Mouse (Mus musculus) large intestine, adult 2 months (tissue): Measurements from ENCODE around the gene Pdzk1. TPM values are rescaled to one million over a fixed set of nuclear protein-coding genes. Genes with fewer than 3 reads are reported as not detected.

Experiments used
- DNase-seq: peaks from one replicate; pipeline ENCODE4 v3.0.0-alpha.2; 2012; ENCODE audit warnings: low read depth, low spot score
- WGBS: fragments of 180-500 bp; shearing (Covaris S2); methylation state at CpG from one replicate; pipeline ENCODE4 v1.1.7; 2018; 5-methylcytosine and 5-hydroxymethylcytosine counted together
- polyA plus RNA-seq: library from polyadenylated mRNA; depleted of rRNA; stranded (reverse); fragments of >200 nt; gene quantifications from 2 replicates; pipeline ENCODE4 v1.2.3, GENCODE M21; 2012; rRNA removed

Gene Pdzk1
- 42.7 and 83.0 TPM in 2 replicates for polyA plus RNA-seq

GRCm38 (mm10) chr3:96828984-96829383 lies at the start of gene Pdzk1, which contains the start of gene Cd160:
Gene Pdzk1 (plus strand): TSS chr3:96829284.
Gene Cd160 (minus strand): TSS chr3:96829351.
- 81% methylated on average over 1 of the region's 1 CpGs for WGBS
- no peak for DNase-seq

- DNase-seq, result no peak
- WGBS, result 83% methylated on average over 8 of the region's 8 CpGs
These were observed 46.8 kb upstream of the Pdzk1 start for GRCm38 (mm10) chr3:96782236-96782635.

GRCm38 (mm10) chr3:96787784-96788183 lies 41.3 kb upstream of the Pdzk1 start:
- WGBS, result 97% methylated on average over 1 of the region's 1 CpGs
- no peak for DNase-seq

- 67% methylated on average over 8 of the region's 8 CpGs for WGBS
- no peak for DNase-seq
These were observed 40.6 kb upstream of the Pdzk1 start for GRCm38 (mm10) chr3:96788506-96788905.

GRCm38 (mm10) chr3:96800254-96800653 lies 28.8 kb upstream of the Pdzk1 start:
- no peak for DNase-seq
- 62% methylated on average over 11 of the region's 11 CpGs for WGBS

GRCm38 (mm10) chr3:96802214-96802613 lies 26.9 kb upstream of the Pdzk1 start:
- DNase-seq, result no peak
- 30% methylated on average over 1 of the region's 1 CpGs for WGBS

- WGBS, result 82% methylated on average over 3 of the region's 3 CpGs
These were observed 20.9 kb upstream of the Pdzk1 start for GRCm38 (mm10) chr3:96808136-96808535.

GRCm38 (mm10) chr3:96808651-96809050 lies 20.4 kb upstream of the Pdzk1 start:
- DNase-seq, result no peak
- WGBS, result 68% methylated on average over 3 of the region's 3 CpGs

More at GRCm38 (mm10) chr3:96808136-96808535, 20.9 kb upstream of the Pdzk1 start:
- no peak for DNase-seq

- 89% methylated on average over 3 of the region's 3 CpGs for WGBS
- no peak for DNase-seq
These were observed 17.9 kb upstream of the Pdzk1 start for GRCm38 (mm10) chr3:96811232-96811631.

- DNase-seq, result peak; percentile 64
- WGBS, result 25% methylated on average over 20 of the region's 20 CpGs
These were observed 16.5 kb upstream of the Pdzk1 start for GRCm38 (mm10) chr3:96812395-96813091.

GRCm38 (mm10) chr3:96813106-96813505 lies 16.0 kb upstream of the Pdzk1 start:
- no peak for DNase-seq
- WGBS, result 10% methylated on average over 9 of the region's 9 CpGs

GRCm38 (mm10) chr3:96813591-96814244 lies 15.4 kb upstream of the Pdzk1 start:
- 40% methylated on average over 7 of the region's 7 CpGs for WGBS
- no peak for DNase-seq

GRCm38 (mm10) chr3:96814342-96814741 lies 14.7 kb upstream of the Pdzk1 start:
- no peak for DNase-seq
- 79% methylated on average over 6 of the region's 6 CpGs for WGBS

GRCm38 (mm10) chr3:96820116-96820915 lies 8.8 kb upstream of the Pdzk1 start:
- 74% methylated on average over 6 of the region's 6 CpGs for WGBS
- DNase-seq, result no peak

- WGBS, result 87% methylated on average over 4 of the region's 4 CpGs
- no peak for DNase-seq
These were observed 7.5 kb upstream of the Pdzk1 start for GRCm38 (mm10) chr3:96821581-96821980.

GRCm38 (mm10) chr3:96823701-96824100 lies 5.4 kb upstream of the Pdzk1 start:
- WGBS, result 25% methylated on average over 3 of the region's 3 CpGs
- no peak for DNase-seq

GRCm38 (mm10) chr3:96824614-96825013 lies 4.5 kb upstream of the Pdzk1 start:
- WGBS, result 78% methylated on average over 12 of the region's 12 CpGs
- DNase-seq, result no peak

- WGBS, result 58% methylated on average over 11 of the region's 11 CpGs
- DNase-seq, result no peak
These were observed 3.8 kb upstream of the Pdzk1 start for GRCm38 (mm10) chr3:96825261-96825660.

- DNase-seq, result no peak
- WGBS, result 25% methylated on average over 15 of the region's 15 CpGs
These were observed 698 bp upstream of the Pdzk1 start for GRCm38 (mm10) chr3:96828308-96828864.

GRCm38 (mm10) chr3:96829856-96830255 lies 772 bp downstream of the Pdzk1 start:
- DNase-seq, result no peak
- WGBS, result 79% methylated on average over 10 of the region's 10 CpGs
